Mouse (Mus musculus) right cerebral cortex, postnatal 36 days (tissue): ENCODE measurements around the gene Tbc1d16.

Experiments
- DNase-seq, 2 experiments: peaks; one replicate each; pipeline ENCODE4 v3.0.0; 2022; ENCODE audit warnings: low spot score in 2 of 2, mixed read lengths in 1 of 2

The Tbc1d16 gene

GRCm38 (mm10) chr11:119176389-119177179 lies 51.7 kb downstream of the Tbc1d16 start:
- no peak for DNase-seq

- no peak for DNase-seq
These were observed 56.7 kb downstream of the Tbc1d16 start for GRCm38 (mm10) chr11:119171588-119171987.

GRCm38 (mm10) chr11:119168851-119169250 lies 59.4 kb downstream of the Tbc1d16 start:
- no peak for DNase-seq

- DNase-seq = no peak
These were observed 62.3 kb downstream of the Tbc1d16 start for GRCm38 (mm10) chr11:119165995-119166394.

GRCm38 (mm10) chr11:119164375-119164774 lies 63.9 kb downstream of the Tbc1d16 start:
- no peak for DNase-seq

GRCm38 (mm10) chr11:119163734-119163992 lies 64.6 kb downstream of the Tbc1d16 start:
- no peak for DNase-seq

- no peak for DNase-seq
These were observed 65.2 kb downstream of the Tbc1d16 start for GRCm38 (mm10) chr11:119162959-119163733.

GRCm38 (mm10) chr11:119161665-119162064 lies 66.6 kb downstream of the Tbc1d16 start:
- no peak for DNase-seq

- no peak for DNase-seq
These were observed 68.2 kb downstream of the Tbc1d16 start for GRCm38 (mm10) chr11:119160050-119160449.

- DNase-seq = no peak
These were observed 68.8 kb downstream of the Tbc1d16 start for GRCm38 (mm10) chr11:119159496-119159895.

GRCm38 (mm10) chr11:119157377-119158189 lies 70.7 kb downstream of the Tbc1d16 start:
- DNase-seq = no peak

GRCm38 (mm10) chr11:119156481-119157254 lies 71.6 kb downstream of the Tbc1d16 start:
- no peak for DNase-seq

- DNase-seq = no peak
These were observed 72.4 kb downstream of the Tbc1d16 start for GRCm38 (mm10) chr11:119155638-119156480.

GRCm38 (mm10) chr11:119152321-119152831 lies 75.9 kb downstream of the Tbc1d16 start:
- no peak for DNase-seq

GRCm38 (mm10) chr11:119151073-119151607 lies 77.2 kb downstream of the Tbc1d16 start:
- no peak for DNase-seq

- no peak for DNase-seq
These were observed 77.9 kb downstream of the Tbc1d16 start for GRCm38 (mm10) chr11:119150442-119150841.

- DNase-seq = no peak
These were observed 79.5 kb downstream of the Tbc1d16 start for GRCm38 (mm10) chr11:119148829-119149228.

GRCm38 (mm10) chr11:119147153-119147552 lies 81.1 kb downstream of the Tbc1d16 start:
- DNase-seq = no peak

GRCm38 (mm10) chr11:119146140-119146539 lies 82.2 kb downstream of the Tbc1d16 start:
- no peak for DNase-seq
